Mouse (Mus musculus) 3134 (cell line): ENCODE results near the gene Casp12.

Experiments used
- DNase-seq: peaks from one replicate; pipeline ENCODE4 v3.0.0-alpha.2; 2011; ENCODE audit warnings: low spot score; ENCODE audit not compliant: insufficient read length; ENCODE audit errors: extremely low read depth

The Casp12 gene

GRCm38 (mm10) chr9:5345291-5345898, at the start of gene Casp12:
Gene Casp12 (plus strand): TSS chr9:5345430.
- DNase-seq = peak; percentile 43

GRCm38 (mm10) chr9:5296354-5297237, 48.6 kb upstream of the Casp12 start:
- DNase-seq = no peak

- peak; percentile 46 for DNase-seq
These were observed 46.7 kb upstream of the Casp12 start, which contains the start of gene Casp1 for GRCm38 (mm10) chr9:5298329-5299131. Gene Casp1 (plus strand): TSS chr9:5298517.

GRCm38 (mm10) chr9:5299132-5299381, 46.2 kb upstream of the Casp12 start:
- peak; percentile 11 for DNase-seq

GRCm38 (mm10) chr9:5308561-5308960, 36.7 kb upstream of the Casp12 start, which contains the start of gene Casp4:
Gene Casp4 (plus strand): TSS chr9:5308828.
- DNase-seq = peak; percentile 50

- no peak for DNase-seq
These were observed 35.1 kb upstream of the Casp12 start for GRCm38 (mm10) chr9:5310112-5310511.

GRCm38 (mm10) chr9:5311435-5311834, 33.8 kb upstream of the Casp12 start:
- peak; percentile 3 for DNase-seq

- no peak for DNase-seq
These were observed 17.0 kb upstream of the Casp12 start for GRCm38 (mm10) chr9:5328204-5328603.

- DNase-seq = no peak
These were observed 12.8 kb upstream of the Casp12 start for GRCm38 (mm10) chr9:5332441-5332840.

GRCm38 (mm10) chr9:5333422-5333821, 11.8 kb upstream of the Casp12 start:
- DNase-seq = no peak

- DNase-seq = no peak
These were observed 2.1 kb upstream of the Casp12 start for GRCm38 (mm10) chr9:5343092-5343491.

GRCm38 (mm10) chr9:5344090-5344489, 1.1 kb upstream of the Casp12 start:
- no peak for DNase-seq

GRCm38 (mm10) chr9:5347381-5347780, 2.2 kb downstream of the Casp12 start:
- no peak for DNase-seq

- DNase-seq = no peak
These were observed 8.4 kb downstream of the Casp12 start for GRCm38 (mm10) chr9:5353673-5354072.

GRCm38 (mm10) chr9:5356801-5357200, 11.6 kb downstream of the Casp12 start:
- DNase-seq = no peak

GRCm38 (mm10) chr9:5393561-5393960, 48.3 kb downstream of the Casp12 start:
- peak; percentile 1 for DNase-seq

- DNase-seq = peak; percentile 27
These were observed 50.6 kb downstream of the Casp12 start for GRCm38 (mm10) chr9:5395861-5396260.

- no peak for DNase-seq
These were observed 65.8 kb downstream of the Casp12 start for GRCm38 (mm10) chr9:5410988-5411568.

- no peak for DNase-seq
These were observed 67.3 kb downstream of the Casp12 start for GRCm38 (mm10) chr9:5412446-5413111.

- DNase-seq = no peak
These were observed 72.6 kb downstream of the Casp12 start for GRCm38 (mm10) chr9:5417871-5418270.
